Mouse (Mus musculus) retina, postnatal 1 day (tissue): ENCODE measurements at regions not wholly inside any gene's neighbourhood (a gene's known extent, or its start where the extent isn't known, plus 50 kb on each side); places are given as distances from the start of the nearest gene placed in this dataset.

Experiments
- DNase-seq: peaks from one replicate; pipeline ENCODE4 v3.0.0-alpha.2; 2012

- peak; percentile 63 for DNase-seq
These were observed 347.0 kb downstream of the Rnf144a start for GRCm38 (mm10) chr12:26067866-26068684.

- no peak for DNase-seq
These were observed 354.7 kb downstream of the Rnf144a start for GRCm38 (mm10) chr12:26060378-26060777.

GRCm38 (mm10) chr12:26059090-26059489 is 356.0 kb downstream of the Rnf144a start:
- DNase-seq, result no peak

GRCm38 (mm10) chr12:26057491-26058054 is 357.5 kb downstream of the Rnf144a start:
- DNase-seq, result no peak

GRCm38 (mm10) chr12:26046991-26047390 is 368.1 kb downstream of the Rnf144a start:
- no peak for DNase-seq

GRCm38 (mm10) chr12:26045321-26045720 is 369.7 kb downstream of the Rnf144a start:
- no peak for DNase-seq

- DNase-seq, result no peak
These were observed 402.1 kb downstream of the Rnf144a start for GRCm38 (mm10) chr12:26012951-26013350.

- DNase-seq, result no peak
These were observed 421.0 kb downstream of the Rnf144a start for GRCm38 (mm10) chr12:25994063-25994462.

GRCm38 (mm10) chr12:25991801-25992525 is 423.1 kb downstream of the Rnf144a start:
- no peak for DNase-seq

GRCm38 (mm10) chr12:25982545-25982944 is 432.5 kb downstream of the Rnf144a start:
- no peak for DNase-seq

- no peak for DNase-seq
These were observed 436.7 kb downstream of the Rnf144a start for GRCm38 (mm10) chr12:25978335-25978734.

GRCm38 (mm10) chr12:25958584-25958983 is 456.5 kb downstream of the Rnf144a start:
- DNase-seq, result no peak

- no peak for DNase-seq
These were observed 457.5 kb downstream of the Rnf144a start for GRCm38 (mm10) chr12:25957547-25957946.

GRCm38 (mm10) chr12:25947107-25947506 is 467.9 kb downstream of the Rnf144a start:
- DNase-seq, result no peak

- DNase-seq, result no peak
These were observed 468.9 kb downstream of the Rnf144a start for GRCm38 (mm10) chr12:25946121-25946520.

- DNase-seq, result no peak
These were observed 476.2 kb downstream of the Rnf144a start for GRCm38 (mm10) chr12:25938856-25939255.

- no peak for DNase-seq
These were observed 480.1 kb downstream of the Rnf144a start for GRCm38 (mm10) chr12:25934946-25935345.

GRCm38 (mm10) chr12:25934526-25934925 is 480.5 kb downstream of the Rnf144a start:
- no peak for DNase-seq

- DNase-seq, result peak; percentile 79
These were observed 488.7 kb downstream of the Rnf144a start for GRCm38 (mm10) chr12:25926367-25926766.

GRCm38 (mm10) chr12:25924526-25924925 is 490.5 kb downstream of the Rnf144a start:
- DNase-seq, result peak; percentile 14

- no peak for DNase-seq
These were observed 491.3 kb downstream of the Rnf144a start for GRCm38 (mm10) chr12:25923772-25924171.

GRCm38 (mm10) chr12:25905614-25906013 is 509.4 kb downstream of the Rnf144a start:
- no peak for DNase-seq

- DNase-seq, result no peak
These were observed 518.5 kb downstream of the Rnf144a start for GRCm38 (mm10) chr12:25896543-25896942.

- no peak for DNase-seq
These were observed 519.4 kb downstream of the Rnf144a start for GRCm38 (mm10) chr12:25895691-25896090.
